Comparison of ENCODE assay signal across 14 mouse cellular contexts in genomic region chr16:90550058-90550795, GRCm38 (mm10).
"Had no signal": no experiment of that assay in that cellular context is flagged by ENCODE, and none has a peak within 500 bp of the region (broad histone marks: within the 10 kb centered on the region; RNA-seq: fewer than 3 reads in every experiment).

No protein-coding gene starts in this region.

- H3K9ac ChIP-seq: limb, embryonic 12.5 days; liver, embryonic 14.5 days; neural tube, embryonic 13.5 days had no signal

- H3K36me3 ChIP-seq: limb, embryonic 12.5 days; midbrain, embryonic 10.5 days; neural tube, embryonic 13.5 days had no signal

- ATAC-seq: intestine, postnatal 0 days had no signal

- H3K27me3 ChIP-seq: neural tube, embryonic 13.5 days had no signal

- H3K4me2 ChIP-seq: limb, embryonic 12.5 days; neural tube, embryonic 13.5 days had no signal

- H3K27ac ChIP-seq: left cerebral cortex, adult 2 months; limb, embryonic 12.5 days; liver, embryonic 14.5 days; midbrain, embryonic 10.5 days; neural tube, embryonic 13.5 days had no signal

- H3K4me3 ChIP-seq: left cerebral cortex, adult 2 months; limb, embryonic 12.5 days; midbrain, embryonic 10.5 days; neural tube, embryonic 13.5 days had no signal

- DNase-seq: kidney, adult 8-10 months; kidney, postnatal 25 days; liver; lung, adult 18-20 months; midbrain, embryonic 14.5 days; right cerebral cortex, adult 18-20 months; right cerebral cortex, postnatal 25 days; thymus, postnatal 36 days had no signal
